Mouse (Mus musculus): ENCODE measurements around the gene Tmem127. TPM values are rescaled to one million over a fixed set of nuclear protein-coding genes. Genes with fewer than 3 reads are reported as not detected.

Tmem127 gene
- polyA plus RNA-seq (2014; fragmentation: Illumina TruSeq; extraction: RNeasy Lipid Tissue Mini Kit (QIAGEN cat#74804); ENCODE audit: low read depth, low replicate concordance): 29.0 TPM

DNA sequence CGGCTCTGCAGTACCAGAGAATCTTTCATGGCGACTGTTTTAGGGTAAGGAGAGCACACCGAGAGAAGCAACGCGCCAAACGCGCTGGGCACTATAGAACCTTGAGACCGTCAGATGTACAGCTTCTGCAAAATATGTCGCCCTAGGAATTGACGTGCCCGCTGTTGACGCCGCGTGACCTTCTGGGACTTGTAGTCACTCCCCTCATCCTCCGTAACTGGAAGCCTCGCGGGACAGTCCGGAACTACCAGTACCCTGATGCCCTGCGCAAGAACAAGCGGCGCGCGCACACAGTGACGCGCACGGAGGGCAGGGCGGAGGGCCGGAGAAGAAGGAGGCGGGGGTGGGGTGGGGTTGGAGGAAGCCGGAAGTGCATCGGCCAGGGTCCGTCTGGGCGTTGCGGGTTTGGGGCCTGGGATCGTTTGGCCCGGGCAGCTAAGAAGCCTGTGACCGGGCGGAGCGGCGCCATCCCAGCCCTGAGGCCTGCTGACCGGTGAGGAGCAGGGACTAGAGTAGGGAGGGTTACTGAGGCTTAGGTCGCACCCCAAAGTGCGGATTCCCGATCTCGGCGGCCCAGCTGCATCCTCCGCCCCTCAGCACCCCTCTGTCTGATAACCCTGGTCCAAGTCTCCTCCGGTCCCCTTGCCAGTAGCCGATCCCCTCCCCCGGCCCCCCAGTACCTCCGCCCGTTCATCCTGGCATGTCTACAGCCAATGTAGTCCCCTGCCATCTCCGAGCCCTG, at the start of gene Tmem127, which contains the start of gene Ciao1:
Gene Tmem127, plus strand, starts transcription at position 317 of the 742 bp plus-strand sequence.
Gene Ciao1, minus strand, starts transcription at position 225 of the 742 bp plus-strand sequence.

DNA sequence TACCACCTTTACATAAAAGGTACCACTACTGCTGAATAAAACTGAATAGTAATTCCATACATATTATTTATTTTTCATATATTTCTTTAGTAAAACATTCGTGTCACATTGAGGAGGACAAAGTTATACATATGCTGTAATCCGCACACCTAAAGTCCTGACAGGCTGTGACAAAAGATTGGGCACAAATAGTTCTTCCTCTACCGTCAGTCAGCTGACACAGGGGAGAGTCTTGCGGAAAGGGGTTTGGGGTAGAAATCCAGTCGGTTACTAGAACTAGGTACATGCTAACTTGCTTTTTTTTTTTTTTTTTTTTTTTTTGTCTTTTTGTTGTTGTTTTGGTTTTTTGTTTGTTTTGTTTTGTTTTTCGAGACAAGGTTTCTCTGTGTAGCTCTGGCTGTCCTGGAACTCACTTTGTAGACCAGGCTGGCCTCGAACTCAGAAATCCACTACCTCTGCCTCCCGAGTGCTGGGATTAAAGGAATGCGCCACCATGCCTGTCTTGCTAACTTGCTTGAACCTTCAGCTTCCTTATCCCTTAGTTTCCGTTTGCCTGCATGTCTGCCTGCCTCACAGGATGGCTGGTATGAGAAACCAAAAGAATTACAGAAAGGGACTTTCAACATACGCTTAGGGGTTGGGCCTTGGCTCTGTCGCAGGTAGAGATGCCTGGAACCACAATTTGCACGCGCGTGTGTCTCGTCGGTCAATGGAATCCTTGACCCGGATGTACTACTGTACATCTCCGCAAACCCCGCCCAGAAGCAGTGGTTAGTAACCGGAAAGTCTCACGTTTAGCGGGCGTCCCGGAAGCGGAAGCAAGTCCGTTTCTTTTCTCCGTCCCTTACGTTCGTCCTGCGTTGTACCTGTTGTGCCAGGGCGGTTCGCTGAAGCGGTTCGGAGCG, 39.9 kb upstream of the Tmem127 start, which contains the start of the genes 1810024B03Rik and Snrnp200:
Gene 1810024B03Rik, minus strand, starts transcription at position 734 of the 905 bp plus-strand sequence.
Gene Snrnp200, plus strand, starts transcription at position 840 of the 905 bp plus-strand sequence.

DNA sequence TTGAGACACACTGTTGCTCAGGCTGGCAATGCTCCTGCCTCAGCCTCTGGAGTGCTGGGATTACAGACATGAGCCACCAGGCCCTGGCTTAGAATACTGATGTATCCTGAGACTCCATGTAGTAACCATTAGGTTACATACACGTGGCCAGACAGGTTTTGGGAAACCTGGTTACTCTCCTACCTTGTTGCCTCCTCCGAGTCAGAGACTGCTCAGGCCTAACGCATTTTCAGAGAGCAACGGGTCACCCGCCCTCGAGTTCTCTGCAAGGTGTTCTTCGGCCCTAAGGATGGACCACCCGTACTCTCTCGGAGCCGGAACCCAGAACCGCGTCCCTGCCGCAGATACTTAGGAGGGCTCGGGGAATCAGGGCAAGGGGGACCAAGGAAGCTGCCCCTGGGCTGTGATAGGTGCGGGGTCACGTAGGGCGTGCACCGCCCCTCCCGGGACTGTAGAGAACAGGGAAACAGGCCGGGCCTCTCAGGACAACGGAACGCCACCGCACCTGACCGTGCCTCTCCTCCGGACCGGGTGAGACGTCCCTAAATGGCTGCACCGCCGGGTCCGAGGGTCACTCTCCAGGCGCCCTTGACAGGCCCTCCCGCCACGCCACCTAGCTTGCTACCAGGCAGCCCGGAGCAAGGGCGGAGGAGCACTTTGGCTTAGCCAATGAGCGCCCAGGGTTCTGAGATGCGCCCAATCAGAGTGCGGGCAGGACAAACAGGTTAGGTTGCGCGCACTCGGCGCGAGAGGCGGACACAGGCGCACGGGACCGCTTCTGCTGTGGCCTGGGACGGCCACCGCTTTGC, 22.0 kb downstream of the Tmem127 start, which contains the start of gene Stard7:
Gene Stard7, plus strand, starts transcription at position 728 of the 809 bp plus-strand sequence.

Other genes with a start within 250 kb of the Tmem127 start
- gene Ap4e1, start 239.2 kb upstream of the Tmem127 start, polyA plus RNA-seq (2014; fragmentation: Illumina TruSeq; extraction: RNeasy Lipid Tissue Mini Kit (QIAGEN cat#74804); ENCODE audit: low read depth, low replicate concordance): 7.1 TPM
- gene Blvra, start 177.2 kb upstream of the Tmem127 start, polyA plus RNA-seq (2014; fragmentation: Illumina TruSeq; extraction: RNeasy Lipid Tissue Mini Kit (QIAGEN cat#74804); ENCODE audit: low read depth, low replicate concordance): 22.1 TPM
- 0.84 TPM for gene Ncaph, start 114.0 kb upstream of the Tmem127 start, polyA plus RNA-seq (2014; fragmentation: Illumina TruSeq; extraction: RNeasy Lipid Tissue Mini Kit (QIAGEN cat#74804); ENCODE audit: low read depth, low replicate concordance)
- gene Itpripl1, start 104.5 kb upstream of the Tmem127 start, polyA plus RNA-seq (2014; fragmentation: Illumina TruSeq; extraction: RNeasy Lipid Tissue Mini Kit (QIAGEN cat#74804); ENCODE audit: low read depth, low replicate concordance): 8.6 TPM
- 0.55 TPM for gene 1810024B03Rik, start 39.6 kb upstream of the Tmem127 start, polyA plus RNA-seq (2014; fragmentation: Illumina TruSeq; extraction: RNeasy Lipid Tissue Mini Kit (QIAGEN cat#74804); ENCODE audit: low read depth, low replicate concordance)
- gene Snrnp200, start 39.5 kb upstream of the Tmem127 start, polyA plus RNA-seq (2014; fragmentation: Illumina TruSeq; extraction: RNeasy Lipid Tissue Mini Kit (QIAGEN cat#74804); ENCODE audit: low read depth, low replicate concordance): 52.0 TPM
- 60.3 TPM for gene Ciao1, start 92 bp upstream of the Tmem127 start, polyA plus RNA-seq (2014; fragmentation: Illumina TruSeq; extraction: RNeasy Lipid Tissue Mini Kit (QIAGEN cat#74804); ENCODE audit: low read depth, low replicate concordance)
- 160 TPM for gene Stard7, start 22.3 kb downstream of the Tmem127 start, polyA plus RNA-seq (2014; fragmentation: Illumina TruSeq; extraction: RNeasy Lipid Tissue Mini Kit (QIAGEN cat#74804); ENCODE audit: low read depth, low replicate concordance)
- gene Dusp2, start 88.3 kb downstream of the Tmem127 start, polyA plus RNA-seq (2014; fragmentation: Illumina TruSeq; extraction: RNeasy Lipid Tissue Mini Kit (QIAGEN cat#74804); ENCODE audit: low read depth, low replicate concordance): 0.94 TPM
- not detected for gene Astl, start 90.7 kb downstream of the Tmem127 start, polyA plus RNA-seq (2014; fragmentation: Illumina TruSeq; extraction: RNeasy Lipid Tissue Mini Kit (QIAGEN cat#74804); ENCODE audit: low read depth, low replicate concordance)
- 0.73 TPM for gene Adra2b, start 115.3 kb downstream of the Tmem127 start, polyA plus RNA-seq (2014; fragmentation: Illumina TruSeq; extraction: RNeasy Lipid Tissue Mini Kit (QIAGEN cat#74804); ENCODE audit: low read depth, low replicate concordance)
- 0.16 TPM for gene Gpat2, start 177.3 kb downstream of the Tmem127 start, polyA plus RNA-seq (2014; fragmentation: Illumina TruSeq; extraction: RNeasy Lipid Tissue Mini Kit (QIAGEN cat#74804); ENCODE audit: low read depth, low replicate concordance)
- gene Fahd2a, start 196.7 kb downstream of the Tmem127 start, polyA plus RNA-seq (2014; fragmentation: Illumina TruSeq; extraction: RNeasy Lipid Tissue Mini Kit (QIAGEN cat#74804); ENCODE audit: low read depth, low replicate concordance): 40.6 TPM

Measured in heart, adult 10 weeks (tissue).